Mouse (Mus musculus): ENCODE data around the gene Gnai1. TPM values are rescaled to one million over a fixed set of nuclear protein-coding genes. Genes with fewer than 3 reads are reported as not detected.

Gnai1 gene
- total and polyA plus RNA-seq, 2 experiments from 2014 or later, result 17.0 to 19.2 TPM

DNA sequence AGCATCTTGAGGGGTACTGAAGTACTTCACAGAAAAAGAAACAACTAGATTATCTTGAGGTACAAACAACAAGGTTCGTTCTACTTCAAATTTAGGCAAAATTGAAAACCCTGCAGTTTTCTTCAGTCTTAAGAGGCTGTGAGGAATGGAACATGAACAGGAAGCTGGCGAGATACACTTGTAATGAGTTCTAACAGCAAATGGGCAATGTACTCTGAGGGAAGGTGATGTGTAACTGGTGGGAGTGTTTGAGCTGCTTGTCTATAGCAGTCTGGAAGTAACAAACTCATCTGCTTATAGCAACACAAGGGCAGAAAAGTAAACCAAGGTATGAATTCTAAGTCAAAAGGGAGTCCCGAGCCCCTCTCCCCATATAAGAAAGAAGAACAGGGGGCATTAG, 78.1 kb downstream of the Gnai1 start:
- peaks cover 7% of the 10 kb centered on the region for H3K36me3 ChIP-seq (replicated peaks; ENCODE audit: control insufficient read depth, insufficient read depth, low read length)

GRCm38 (mm10) chr5:18274352-18274940, 85.7 kb downstream of the Gnai1 start:
- WGBS, result 94% methylated on average over 7 of the region's 7 CpGs
- DNase-seq (ENCODE audit: low spot score) (no peak), ATAC-seq (ENCODE audit: insufficient read depth, low read depth) (no peak)
- TF ChIP-seq CTCF (IDR thresholded peaks at IDR 0.05; ENCODE audit: low read depth), result no peak
- TF ChIP-seq EP300 (IDR thresholded peaks at IDR 0.05; ENCODE audit: low read depth), result no peak
- Histone ChIP-seq H3K27me3 (ENCODE audit: control insufficient read depth, insufficient read depth, low read length) (no peaks in the 10 kb centered on the region), H3K4me2 (ENCODE audit: low read depth, low read length) (no peak overlapping the region), H3K36me3 (replicated peaks; ENCODE audit: control insufficient read depth, insufficient read depth, low read length) (peaks cover 19% of the 10 kb centered on the region), H3K27ac (ENCODE audit: low read depth) (no peak overlapping the region), H3K9me3 (replicated peaks; ENCODE audit: control insufficient read depth, low read length) (no peaks in the 10 kb centered on the region), H3K4me3 (ENCODE audit: low read depth, low read length) (no peak overlapping the region), H3K9ac (replicated peaks; ENCODE audit: low read depth, low read length) (no peak overlapping the region), H3K4me1 (ENCODE audit: control insufficient read depth, insufficient read depth) (no peaks in the 10 kb centered on the region)

More for the DNA sequence above, 78.1 kb downstream of the Gnai1 start:
- H3K27ac ChIP-seq (ENCODE audit: low read depth), result no peak overlapping the region
- WGBS, result 82% methylated on average over 3 of the region's 3 CpGs
- no peak overlapping the region for H3K9ac ChIP-seq (replicated peaks; ENCODE audit: low read depth, low read length)
- H3K4me3 ChIP-seq (ENCODE audit: low read depth, low read length), result no peak overlapping the region
- no peaks in the 10 kb centered on the region for H3K27me3 ChIP-seq (ENCODE audit: control insufficient read depth, insufficient read depth, low read length)
- H3K9me3 ChIP-seq (replicated peaks; ENCODE audit: control insufficient read depth, low read length), result no peaks in the 10 kb centered on the region
- ATAC-seq (ENCODE audit: insufficient read depth, low read depth) (no peak), DNase-seq (ENCODE audit: low spot score) (no peak)
- H3K4me1 ChIP-seq (ENCODE audit: control insufficient read depth, insufficient read depth), result no peaks in the 10 kb centered on the region
- TF ChIP-seq EP300 (IDR thresholded peaks at IDR 0.05; ENCODE audit: low read depth) (no peak), CTCF (IDR thresholded peaks at IDR 0.05; ENCODE audit: low read depth) (no peak)
- no peak overlapping the region for H3K4me2 ChIP-seq (ENCODE audit: low read depth, low read length)

DNA sequence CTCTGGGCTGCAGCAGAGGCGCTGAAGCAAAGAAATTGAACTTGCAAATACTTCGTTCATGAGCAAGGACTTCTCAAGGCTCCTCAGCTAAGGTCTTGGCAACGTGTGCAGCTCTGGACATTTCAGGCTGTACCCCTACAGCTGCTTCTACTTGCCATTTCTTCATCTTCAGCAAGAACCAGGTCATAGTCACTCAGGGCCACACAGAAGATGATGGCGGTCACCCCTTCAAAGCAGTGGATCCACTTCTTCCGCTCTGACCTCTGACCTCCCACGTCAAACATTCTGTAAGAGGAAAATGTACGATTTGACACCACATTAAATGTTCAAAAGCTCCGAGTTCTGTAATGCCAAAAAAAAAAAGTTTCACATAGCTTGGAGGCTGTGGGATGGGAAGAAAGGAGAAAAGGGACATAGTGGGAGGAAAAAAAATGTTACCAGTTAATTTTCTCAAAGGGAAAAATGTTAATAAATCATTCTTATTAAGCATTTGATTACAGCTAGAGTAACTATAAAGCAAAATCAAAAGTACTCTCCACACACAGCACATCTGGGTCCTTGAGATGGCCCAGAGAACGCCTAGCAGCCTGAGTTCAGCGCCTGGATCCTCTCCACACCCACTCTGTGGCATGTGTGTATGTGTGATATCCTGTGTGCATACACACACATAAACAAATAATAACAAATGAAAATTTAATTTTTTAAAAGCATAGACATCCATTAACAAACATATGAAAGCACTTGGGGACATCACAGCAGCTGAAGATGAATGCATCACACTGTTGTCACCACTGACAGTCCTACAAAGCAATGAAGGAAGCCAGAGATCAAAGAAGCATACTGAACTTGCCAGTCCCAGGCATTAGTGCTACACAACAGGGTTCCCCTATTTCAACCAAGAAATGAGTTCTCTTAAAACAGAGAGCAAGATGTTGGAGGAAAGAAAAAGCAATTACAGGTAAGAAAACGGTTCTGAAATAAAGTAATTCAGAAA, 86.6 kb downstream of the Gnai1 start:
- DNase-seq (ENCODE audit: low spot score), result no peak
- no peak for TF ChIP-seq CTCF (IDR thresholded peaks at IDR 0.05; ENCODE audit: low read depth)
- Histone ChIP-seq H3K27ac (ENCODE audit: low read depth) (no peak overlapping the region), H3K36me3 (replicated peaks; ENCODE audit: control insufficient read depth, insufficient read depth, low read length) (peaks cover 19% of the 10 kb centered on the region), H3K27me3 (ENCODE audit: control insufficient read depth, insufficient read depth, low read length) (no peaks in the 10 kb centered on the region), H3K4me3 (ENCODE audit: low read depth, low read length) (no peak overlapping the region), H3K4me2 (ENCODE audit: low read depth, low read length) (no peak overlapping the region), H3K9me3 (replicated peaks; ENCODE audit: control insufficient read depth, low read length) (no peaks in the 10 kb centered on the region), H3K4me1 (ENCODE audit: control insufficient read depth, insufficient read depth) (no peaks in the 10 kb centered on the region), H3K9ac (replicated peaks; ENCODE audit: low read depth, low read length) (no peak overlapping the region)
- 86% methylated on average over 11 of the region's 11 CpGs for WGBS
- no peak for ATAC-seq (ENCODE audit: insufficient read depth, low read depth)

- H3K9ac ChIP-seq (replicated peaks; ENCODE audit: low read depth, low read length), result no peak overlapping the region
- 79% methylated on average over 5 of the region's 5 CpGs for WGBS
- H3K27me3 ChIP-seq (ENCODE audit: control insufficient read depth, insufficient read depth, low read length), result no peaks in the 10 kb centered on the region
- H3K4me2 ChIP-seq (ENCODE audit: low read depth, low read length), result no peak overlapping the region
- H3K4me3 ChIP-seq (ENCODE audit: low read depth, low read length), result no peak overlapping the region
- DNase-seq (ENCODE audit: low spot score) (no peak), ATAC-seq (ENCODE audit: insufficient read depth, low read depth) (no peak)
- H3K36me3 ChIP-seq (replicated peaks; ENCODE audit: control insufficient read depth, insufficient read depth, low read length), result no peaks in the 10 kb centered on the region
- no peaks in the 10 kb centered on the region for H3K9me3 ChIP-seq (replicated peaks; ENCODE audit: control insufficient read depth, low read length)
- no peaks in the 10 kb centered on the region for H3K4me1 ChIP-seq (ENCODE audit: control insufficient read depth, insufficient read depth)
- no peak for TF ChIP-seq EP300 (IDR thresholded peaks at IDR 0.05; ENCODE audit: low read depth)
- no peak for TF ChIP-seq CTCF (IDR thresholded peaks at IDR 0.05; ENCODE audit: low read depth)
- no peak overlapping the region for H3K27ac ChIP-seq (ENCODE audit: low read depth)
Observed at GRCm38 (mm10) chr5:18250379-18251017, 109.7 kb downstream of the Gnai1 start.

- no peak overlapping the region for H3K27ac ChIP-seq (ENCODE audit: low read depth)
- no peak for ATAC-seq (ENCODE audit: insufficient read depth, low read depth)
- WGBS, result 84% methylated on average over 5 of the region's 5 CpGs
- H3K4me2 ChIP-seq (ENCODE audit: low read depth, low read length), result no peak overlapping the region
- no peak for DNase-seq (ENCODE audit: low spot score)
- no peaks in the 10 kb centered on the region for H3K36me3 ChIP-seq (replicated peaks; ENCODE audit: control insufficient read depth, insufficient read depth, low read length)
- H3K9me3 ChIP-seq (replicated peaks; ENCODE audit: control insufficient read depth, low read length), result no peaks in the 10 kb centered on the region
- TF ChIP-seq EP300 (IDR thresholded peaks at IDR 0.05; ENCODE audit: low read depth), result no peak
- no peak for TF ChIP-seq CTCF (IDR thresholded peaks at IDR 0.05; ENCODE audit: low read depth)
- H3K27me3 ChIP-seq (ENCODE audit: control insufficient read depth, insufficient read depth, low read length), result no peaks in the 10 kb centered on the region
- no peak overlapping the region for H3K4me3 ChIP-seq (ENCODE audit: low read depth, low read length)
- no peak overlapping the region for H3K9ac ChIP-seq (replicated peaks; ENCODE audit: low read depth, low read length)
- no peaks in the 10 kb centered on the region for H3K4me1 ChIP-seq (ENCODE audit: control insufficient read depth, insufficient read depth)
Observed at GRCm38 (mm10) chr5:18249132-18249531, 111.0 kb downstream of the Gnai1 start.

Data from heart, postnatal 0 days (tissue).